Mouse (Mus musculus) CH12.LX (cell line): ENCODE results near the gene Nectin2. TPM values are rescaled to one million over a fixed set of nuclear protein-coding genes. Genes with fewer than 3 reads are reported as not detected.

Experiments
- DNase-seq: peaks from one replicate; pipeline ENCODE4 v3.0.0-alpha.2; 2013; ENCODE audit errors: extremely low read depth
- H3K27ac ChIP-seq: 2 replicates; pipeline ENCODE4 v1.5.1; 2012; ENCODE audit warnings: low read depth, mild to moderate bottlenecking, control low read depth, moderate library complexity; ENCODE audit not compliant: insufficient read depth
- H3K27me3 ChIP-seq: replicated peaks from 2 replicates; pipeline ENCODE3; 2012; ENCODE audit warnings: inconsistent platforms
- H3K36me3 ChIP-seq, 2 experiments: replicated peaks in 1 of 2; 2 replicates each; pipeline versions ENCODE3 to v1.6.1; 2012; ENCODE audit warnings: inconsistent platforms in 1 of 2, low read length in 1 of 2, mild to moderate bottlenecking in 1 of 2, mixed read lengths in 1 of 2, moderate library complexity in 1 of 2; ENCODE audit not compliant: control insufficient read depth in 1 of 2, insufficient read depth in 1 of 2
- H3K4me1 ChIP-seq, 2 experiments: 2 replicates each; pipeline ENCODE4 v1.6.1; 2012; ENCODE audit warnings: inconsistent platforms in 1 of 2, moderate library complexity in 1 of 2; ENCODE audit not compliant: insufficient read depth in 2 of 2, control insufficient read depth in 1 of 2
- H3K4me2 ChIP-seq: 2 replicates; pipeline ENCODE4 v1.6.1; 2012; ENCODE audit warnings: low read depth, mild to moderate bottlenecking, control low read depth; ENCODE audit not compliant: poor library complexity, insufficient read depth, severe bottlenecking
- H3K4me3 ChIP-seq, 3 experiments: fragments of 150-350 bp in 1 of 3; sonication (generic) in 1 of 3; replicated peaks in 1 of 3; 2 replicates each; pipeline versions ENCODE3 to v1.5.1; 2011 to 2012; ENCODE audit warnings: low read depth in 2 of 3, low read length in 2 of 3, mild to moderate bottlenecking in 2 of 3, moderate library complexity in 2 of 3, control low read depth in 1 of 3, improper control_type of control experiment in 1 of 3, inconsistent platforms in 1 of 3, mixed read lengths in 1 of 3; ENCODE audit not compliant: poor library complexity in 1 of 3
- H3K79me2 ChIP-seq: replicated peaks from 2 replicates; pipeline ENCODE4 v1.6.1; 2012; ENCODE audit warnings: mild to moderate bottlenecking, moderate library complexity; ENCODE audit not compliant: control insufficient read depth, poor library complexity, insufficient read depth, severe bottlenecking; ENCODE audit errors: extremely low read depth
- H3K9ac ChIP-seq: 2 replicates; pipeline ENCODE4 v1.6.1; 2012; ENCODE audit warnings: low read depth, mild to moderate bottlenecking, control low read depth, moderate library complexity; ENCODE audit not compliant: insufficient read depth
- H3K9me3 ChIP-seq: replicated peaks from 2 replicates; pipeline ENCODE3; 2012; ENCODE audit warnings: low read length, inconsistent platforms, mixed read lengths
- BHLHE40 ChIP-seq: IDR thresholded peaks from 2 replicates; pipeline ENCODE4 v1.6.1; 2011; ENCODE audit warnings: mild to moderate bottlenecking, low read depth, low read length, improper control_type of control experiment
- CHD1 ChIP-seq: IDR thresholded peaks from 2 replicates; pipeline ENCODE4 v1.6.1; 2012; ENCODE audit warnings: low read depth, low read length, improper control_type of control experiment, inconsistent platforms
- CTCF ChIP-seq, 2 experiments: IDR thresholded peaks in 1 of 2; conservative IDR thresholded peaks in 1 of 2; 2 replicates each; pipeline ENCODE4 v1.5.1; 2011 to 2012; ENCODE audit warnings: low read depth in 2 of 2, low read length in 2 of 2, improper control_type of control experiment in 1 of 2, inconsistent platforms in 1 of 2, mild to moderate bottlenecking in 1 of 2, moderate library complexity in 1 of 2
- E2F4 ChIP-seq: IDR thresholded peaks from 2 replicates; pipeline ENCODE4 v1.6.1; 2011; ENCODE audit warnings: low read depth, low read length, improper control_type of control experiment; ENCODE audit not compliant: insufficient replicate concordance
- EP300 ChIP-seq: IDR thresholded peaks from 2 replicates; pipeline ENCODE4 v1.6.1; 2011; ENCODE audit warnings: low read length, improper control_type of control experiment
- ETS1 ChIP-seq: conservative IDR thresholded peaks from 2 replicates; pipeline ENCODE4 v1.6.1; 2012; ENCODE audit warnings: low read depth, mild to moderate bottlenecking, inconsistent platforms, low read length, improper control_type of control experiment, moderate library complexity
- HCFC1 ChIP-seq: IDR thresholded peaks from 2 replicates; pipeline ENCODE4 v1.6.1; 2012; ENCODE audit warnings: low read depth, mild to moderate bottlenecking, inconsistent platforms, low read length, improper control_type of control experiment
- IRF4 ChIP-seq: IDR thresholded peaks from 2 replicates; pipeline ENCODE4 v1.6.1; 2014; ENCODE audit warnings: low read depth, mild to moderate bottlenecking, inconsistent platforms, low read length, improper control_type of control experiment
- JUN ChIP-seq: IDR thresholded peaks from 2 replicates; pipeline ENCODE4 v1.6.1; 2011; ENCODE audit warnings: low read depth, mild to moderate bottlenecking, low read length, improper control_type of control experiment, moderate library complexity; ENCODE audit not compliant: insufficient read depth
- JUND ChIP-seq: conservative IDR thresholded peaks from 2 replicates; pipeline ENCODE4 v1.6.1; 2011; ENCODE audit warnings: low read depth, low read length, improper control_type of control experiment
- KAT2A ChIP-seq: IDR thresholded peaks from 2 replicates; pipeline ENCODE4 v1.6.1; 2012; ENCODE audit warnings: low read length, improper control_type of control experiment, inconsistent platforms; ENCODE audit not compliant: insufficient replicate concordance
- MAFK ChIP-seq: IDR thresholded peaks from 2 replicates; pipeline ENCODE4 v1.6.1; 2011; ENCODE audit warnings: low read length, improper control_type of control experiment; ENCODE audit not compliant: insufficient replicate concordance
- MAZ ChIP-seq: IDR thresholded peaks from 2 replicates; pipeline ENCODE4 v1.6.1; 2012; ENCODE audit warnings: low read depth, mild to moderate bottlenecking, inconsistent platforms, low read length, improper control_type of control experiment, moderate library complexity
- MXI1 ChIP-seq: IDR thresholded peaks from 2 replicates; pipeline ENCODE4 v1.6.1; 2011; ENCODE audit warnings: mild to moderate bottlenecking, low read depth, low read length, improper control_type of control experiment
- NELFE ChIP-seq: IDR thresholded peaks from 2 replicates; pipeline ENCODE4 v1.6.1; 2011; ENCODE audit warnings: low read depth, low read length, improper control_type of control experiment
- PAX5 ChIP-seq: IDR thresholded peaks from 2 replicates; pipeline ENCODE4 v1.6.1; 2012; ENCODE audit warnings: low read length, inconsistent platforms, mixed read lengths
- POLR2A ChIP-seq: IDR thresholded peaks from 2 replicates; pipeline ENCODE4 v1.6.1; 2011; ENCODE audit warnings: low read depth, mild to moderate bottlenecking, improper control_type of control experiment, low read length
- RAD21 ChIP-seq: IDR thresholded peaks from 2 replicates; pipeline ENCODE4 v1.6.1; 2011; ENCODE audit warnings: low read depth, mild to moderate bottlenecking, low read length, improper control_type of control experiment, moderate library complexity
- SMC3 ChIP-seq: IDR thresholded peaks from 2 replicates; pipeline ENCODE4 v1.6.1; 2011; ENCODE audit warnings: low read depth, low read length, improper control_type of control experiment
- UBTF ChIP-seq: IDR thresholded peaks from 2 replicates; pipeline ENCODE4 v1.6.1; 2012; ENCODE audit warnings: low read depth, mild to moderate bottlenecking, inconsistent platforms, low read length, improper control_type of control experiment, moderate library complexity
- USF1 ChIP-seq: IDR thresholded peaks from 2 replicates; pipeline ENCODE4 v1.6.1; 2014; ENCODE audit warnings: low read depth, mild to moderate bottlenecking, inconsistent platforms, low read length, improper control_type of control experiment
- ZC3H11A ChIP-seq: IDR thresholded peaks from 2 replicates; pipeline ENCODE4 v1.6.1; 2012; ENCODE audit warnings: low read depth, mild to moderate bottlenecking, inconsistent platforms, low read length, improper control_type of control experiment
- ZMIZ1 ChIP-seq: IDR thresholded peaks from 2 replicates; pipeline ENCODE4 v1.6.1; 2012; ENCODE audit warnings: low read depth, mild to moderate bottlenecking, inconsistent platforms, low read length, improper control_type of control experiment
- dilution Hi-C: fragments of 300-500 bp; cut with MboI; formaldehyde crosslinking; loops from 2 replicates; pipeline ENCODE4 v1.14.3; 2020; ENCODE audit warnings: low sequenced_read_pairs; ENCODE audit not compliant: extremely low pct_unique_long_range_greater_than_20kb, extremely low pct_ligation_motif_present
- in situ Hi-C: fragments of 300-500 bp; cut with MboI; formaldehyde crosslinking; loops from 3 replicates; pipeline ENCODE4 v1.14.3; 2019; ENCODE audit warnings: low sequenced_read_pairs, low pct_ligation_motif_present, low pct_unique_long_range_greater_than_20kb, mixed read lengths
- polyA plus RNA-seq: library from polyadenylated mRNA; unstranded; fragments of >175 nt; gene quantifications from 2 replicates; pipeline ENCODE4 v1.2.1, GENCODE M21; 2012; ENCODE audit warnings: low read depth; ENCODE audit not compliant: insufficient read length
- total RNA-seq, 2 experiments: library from RNA; depleted of rRNA; stranded (reverse); fragments of 300-350 nt in 1 of 2; fragments of >200 nt in 1 of 2; gene quantifications; 2 replicates each; pipeline ENCODE4 v1.2.3; 2012 to 2014

Gene Nectin2
- total and polyA plus RNA-seq, 3 experiments = 3.0 to 14.1 (median 6.3) TPM

DNA sequence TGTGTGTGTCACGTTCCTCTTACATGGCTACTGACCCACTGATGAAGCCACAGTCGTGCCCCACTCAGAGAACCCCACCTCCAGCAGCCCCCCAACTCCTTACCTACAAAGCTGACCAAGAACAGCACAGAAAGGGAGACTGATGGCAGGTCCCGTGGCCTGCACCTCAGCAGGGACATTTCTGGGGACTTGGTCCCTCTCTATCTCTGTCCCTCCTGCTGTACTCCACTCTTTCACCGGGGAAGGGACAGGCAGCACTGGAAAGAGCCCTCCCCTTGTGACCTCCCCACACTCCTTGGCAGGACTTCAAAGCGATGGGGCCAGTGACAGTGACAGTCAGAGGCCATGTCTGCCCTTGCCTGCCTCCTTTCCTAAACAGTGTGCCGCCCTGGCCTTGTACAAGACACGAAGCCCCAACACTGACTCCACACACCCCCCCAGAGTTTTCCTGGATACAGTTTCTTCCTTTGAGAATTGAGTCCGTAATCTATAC, 69.0 kb downstream of the Nectin2 start, which contains the start of the genes Gm44805 and Apoc4:
Gene Gm44805 (minus strand): TSS at position 222 of the 493 bp plus-strand sequence.
Gene Apoc4 (minus strand): TSS at position 278 of the 493 bp plus-strand sequence.
- no peaks in the 10 kb centered on the region for H3K79me2 ChIP-seq
- H3K9ac ChIP-seq = no peak within 1 kb of the TSS
- H3K27ac ChIP-seq = no peak within 1 kb of the TSS
- in situ Hi-C loops = no loop called here
- H3K9me3 ChIP-seq = no peaks in the 10 kb centered on the region
- H3K4me1 ChIP-seq = peaks cover 2 to 10% of the 10 kb centered on the region in 2 experiments; a peak in 3 of 4 replicates
- dilution Hi-C loops = no loop called here
- no peak within 1 kb of the TSS for H3K4me2 ChIP-seq
- H3K27me3 ChIP-seq = no peaks in the 10 kb centered on the region
- no peak within 1 kb of the TSS for H3K4me3 ChIP-seq
- H3K36me3 ChIP-seq = no peaks in the 10 kb centered on the region
- DNase-seq = no peak
- TF ChIP-seq USF1 (no peak), KAT2A (no peak), BHLHE40 (no peak), NELFE (no peak), SMC3 (no peak), E2F4 (no peak), EP300 (no peak), ZMIZ1 (no peak), PAX5 (no peak), ZC3H11A (no peak), IRF4 (no peak), MXI1 (no peak), CHD1 (no peak), MAFK (no peak), CTCF (conservative IDR thresholded peaks at IDR 0.05 in 1 of 2, IDR thresholded peaks at IDR 0.05 in 1 of 2; ENCODE audit: low read depth in 2 of 2, low read length in 2 of 2) (no peak), ETS1 (no peak), JUN (no peak), RAD21 (no peak), MAZ (no peak), UBTF (no peak)

DNA sequence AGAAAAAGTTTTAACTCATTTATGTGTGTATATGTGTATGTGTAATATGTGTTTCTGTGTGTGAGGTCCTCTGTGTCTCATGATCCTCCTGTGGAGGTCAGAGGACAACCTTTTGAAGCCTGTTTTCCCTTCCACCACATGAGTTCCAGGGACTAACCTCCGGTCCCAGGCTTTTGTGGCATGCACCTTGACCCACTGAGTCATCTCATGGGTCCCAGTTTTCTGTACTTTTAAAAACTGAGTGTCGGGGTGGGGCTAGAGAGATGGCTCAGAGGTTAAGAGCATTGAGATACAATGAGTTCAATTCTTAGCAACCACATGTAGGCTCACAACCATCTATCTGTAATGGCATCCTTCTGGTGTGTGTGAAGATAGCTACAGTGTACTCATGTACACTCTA, 69.6 kb downstream of the Nectin2 start:
- Histone ChIP-seq H3K9me3 (no peaks in the 10 kb centered on the region), H3K4me1 (peaks cover 2 to 10% of the 10 kb centered on the region in 2 experiments; a peak in 3 of 4 replicates), H3K36me3 (no peaks in the 10 kb centered on the region), H3K79me2 (no peaks in the 10 kb centered on the region), H3K27me3 (peaks cover 2% of the 10 kb centered on the region), H3K4me2 (no peak overlapping the region), H3K27ac (no peak overlapping the region), H3K4me3 (no peak overlapping the region), H3K9ac (no peak overlapping the region)
- TF ChIP-seq HCFC1 = no peak
- no peak for TF ChIP-seq IRF4
- TF ChIP-seq JUND = no peak
- no peak for TF ChIP-seq USF1
- TF ChIP-seq EP300 = no peak
- no peak for TF ChIP-seq POLR2A
- no peak for TF ChIP-seq BHLHE40
- TF ChIP-seq RAD21 = no peak
- dilution Hi-C loops = no loop called here
- in situ Hi-C loops = no loop called here
- no peak for DNase-seq
